In the genomic region with DNA sequence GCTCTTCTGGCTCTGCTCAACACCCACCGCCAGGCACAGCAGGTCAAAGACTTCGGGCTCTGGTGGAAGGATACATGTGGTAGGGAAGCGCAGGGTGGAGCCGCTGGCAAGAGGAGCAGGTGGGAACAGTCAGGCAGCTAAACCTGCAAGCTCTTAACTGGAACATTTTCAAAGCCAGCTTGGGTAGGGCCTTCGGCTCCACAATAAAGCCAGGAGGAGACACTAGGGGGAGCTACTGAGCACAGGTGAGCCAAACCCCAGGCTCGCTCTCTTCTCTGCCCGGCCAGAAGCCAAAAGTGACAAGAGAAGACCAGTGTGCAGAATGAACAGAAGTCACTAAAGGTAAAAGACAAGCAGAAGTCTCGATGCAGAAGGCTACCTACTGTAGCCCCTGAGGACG, we compare ENCODE assay signal across 10 mouse cellular contexts. TPM values are rescaled to one million over a fixed set of nuclear protein-coding genes. Genes with fewer than 3 reads are reported as not detected.
DNase-seq lines count a peak whose midpoint lies in the region; ATAC-seq lines count a peak whose summit lies in the region.
"Had no signal": no experiment of that assay in that cellular context is flagged by ENCODE, and none has a peak within 500 bp of the region (broad histone marks: within the 10 kb centered on the region; RNA-seq: fewer than 3 reads in every experiment).

No protein-coding gene starts in this region.

- no peaks in the 10 kb centered on the region for H3K4me1 ChIP-seq in hindbrain, embryonic 10.5 days (replicated peaks)
- no peaks in the 10 kb centered on the region for H3K4me1 ChIP-seq in hindbrain, embryonic 12.5 days
- H3K4me1 ChIP-seq: hindbrain, embryonic 15.5 days; neural tube, embryonic 12.5 days had no signal

- no peak overlapping the region for H3K4me3 ChIP-seq in hindbrain, embryonic 10.5 days
- H3K4me3 ChIP-seq in hindbrain, embryonic 12.5 days = no peak overlapping the region
- H3K4me3 ChIP-seq: hindbrain, embryonic 15.5 days; neural tube, embryonic 12.5 days had no signal

- ATAC-seq in hindbrain, embryonic 12.5 days (ENCODE audit: low FRiP score) = no peak
- peak; percentile 75 for ATAC-seq in erythroblast, adult 5-6 weeks (replicated peaks; ENCODE audit: low FRiP score, poor library complexity, severe bottlenecking)

- H3K27ac ChIP-seq in hindbrain, embryonic 10.5 days = no peak overlapping the region
- no peak overlapping the region for H3K27ac ChIP-seq in hindbrain, embryonic 12.5 days
- H3K27ac ChIP-seq: hindbrain, embryonic 15.5 days; neural tube, embryonic 12.5 days had no signal

- H3K9ac ChIP-seq in hindbrain, embryonic 12.5 days = no peak overlapping the region
- H3K9ac ChIP-seq: hindbrain, embryonic 15.5 days; neural tube, embryonic 12.5 days had no signal

- peaks cover 89% of the 10 kb centered on the region for H3K36me3 ChIP-seq in hindbrain, embryonic 10.5 days
- peaks cover 61% of the 10 kb centered on the region for H3K36me3 ChIP-seq in hindbrain, embryonic 12.5 days

- H3K9me3 ChIP-seq in hindbrain, embryonic 10.5 days = no peaks in the 10 kb centered on the region
- H3K9me3 ChIP-seq in hindbrain, embryonic 12.5 days (replicated peaks) = no peaks in the 10 kb centered on the region
- H3K9me3 ChIP-seq: hindbrain, embryonic 15.5 days; neural tube, embryonic 12.5 days had no signal

- WGBS in hindbrain, embryonic 10.5 days = 89% methylated on average over 9 of the region's 9 CpGs
- 82% methylated on average over 9 of the region's 9 CpGs for WGBS in hindbrain, embryonic 12.5 days

- no peaks in the 10 kb centered on the region for H3K27me3 ChIP-seq in hindbrain, embryonic 10.5 days (ENCODE audit: insufficient read depth, poor library complexity, severe bottlenecking)
- H3K27me3 ChIP-seq in hindbrain, embryonic 12.5 days = no peaks in the 10 kb centered on the region
- H3K27me3 ChIP-seq: hindbrain, embryonic 15.5 days; neural tube, embryonic 12.5 days had no signal

- DNase-seq in hindbrain, embryonic 10.5 days (ENCODE audit: low spot score) = peak; percentile 12
- peak; percentile 24 for DNase-seq in CD4-positive helper T cell, adult 2 months (ENCODE audit: low read depth, low spot score)
- peak; percentile 19 for DNase-seq in c-Kit-negative CD71-positive TER-119-positive erythroid progenitor cells, embryonic 14.5 days (ENCODE audit: low read depth, low spot score)
- peak; percentile 5 for DNase-seq in lung, postnatal 25 days (ENCODE audit: low spot score)
- DNase-seq in urinary bladder, adult 2 months (ENCODE audit: low spot score) = no peak
- DNase-seq in urinary bladder, postnatal 10 days (ENCODE audit: low spot score) = no peak

- no peak overlapping the region for H3K4me2 ChIP-seq in hindbrain, embryonic 12.5 days (replicated peaks)
- H3K4me2 ChIP-seq: hindbrain, embryonic 15.5 days; neural tube, embryonic 12.5 days had no signal

RNA-seq across cellular contexts. Expression of gene Dip2a, which starts 46.7 kb away (rescaled TPM):
- polyA plus RNA-seq in hindbrain, embryonic 10.5 days (2016; fragmentation: Nextera tagmentation; extraction: Ambion mirVana) = 6.0 and 8.2 TPM in 2 replicates
- polyA plus RNA-seq in hindbrain, embryonic 12.5 days (2016; fragmentation: Nextera tagmentation; extraction: Ambion mirVana) = 14.4 and 16.1 TPM in 2 replicates
- total RNA-seq in erythroblast, adult 5-6 weeks (2015; ENCODE audit: low replicate concordance) = 0.77 and 0.84 TPM in 2 replicates
- 0.34 and 4.7 TPM in 2 replicates for total RNA-seq in erythroblast, adult 5-6 weeks (2017; ENCODE audit: low replicate concordance)
- 12.8 and 15.0 TPM in 2 replicates for polyA plus RNA-seq in urinary bladder, adult 2 months (2012; rRNA removed)

RNA-seq across cellular contexts. Expression of gene AC141477.1, which starts 48.5 kb away (rescaled TPM):
- polyA plus RNA-seq in hindbrain, embryonic 10.5 days (2016; fragmentation: Nextera tagmentation; extraction: Ambion mirVana) = not detected in 2 replicates
- polyA plus RNA-seq in hindbrain, embryonic 12.5 days (2016; fragmentation: Nextera tagmentation; extraction: Ambion mirVana) = not detected in 2 replicates
- not detected in 2 replicates for total RNA-seq in erythroblast, adult 5-6 weeks (2015; ENCODE audit: low replicate concordance)
- total RNA-seq in erythroblast, adult 5-6 weeks (2017; ENCODE audit: low replicate concordance) = not detected in 2 replicates
- not detected in 2 replicates for polyA plus RNA-seq in urinary bladder, adult 2 months (2012; rRNA removed)
- polyA plus RNA-seq: hindbrain, embryonic 15.5 days; neural tube, embryonic 12.5 days had no signal

RNA-seq across cellular contexts. Expression of gene Pcnt, which starts 50.8 kb away (rescaled TPM):
- polyA plus RNA-seq in hindbrain, embryonic 10.5 days (2016; fragmentation: Nextera tagmentation; extraction: Ambion mirVana) = 15.8 and 24.4 TPM in 2 replicates
- 15.8 and 16.7 TPM in 2 replicates for polyA plus RNA-seq in hindbrain, embryonic 12.5 days (2016; fragmentation: Nextera tagmentation; extraction: Ambion mirVana)
- total RNA-seq in erythroblast, adult 5-6 weeks (2015; ENCODE audit: low replicate concordance) = 22.4 and 25.0 TPM in 2 replicates
- 31.9 and 34.8 TPM in 2 replicates for total RNA-seq in erythroblast, adult 5-6 weeks (2017; ENCODE audit: low replicate concordance)
- polyA plus RNA-seq in urinary bladder, adult 2 months (2012; rRNA removed) = 20.5 and 24.7 TPM in 2 replicates

RNA-seq across cellular contexts. Expression of gene 2610028H24Rik, which starts 57.1 kb away (rescaled TPM):
- not detected in 2 replicates for polyA plus RNA-seq in hindbrain, embryonic 10.5 days (2016; fragmentation: Nextera tagmentation; extraction: Ambion mirVana)
- polyA plus RNA-seq in hindbrain, embryonic 12.5 days (2016; fragmentation: Nextera tagmentation; extraction: Ambion mirVana) = not detected in 2 replicates
- not detected in 2 replicates for total RNA-seq in erythroblast, adult 5-6 weeks (2015; ENCODE audit: low replicate concordance)
- not detected in 2 replicates for total RNA-seq in erythroblast, adult 5-6 weeks (2017; ENCODE audit: low replicate concordance)
- polyA plus RNA-seq in urinary bladder, adult 2 months (2012; rRNA removed) = not detected in 2 replicates
- polyA plus RNA-seq: hindbrain, embryonic 15.5 days; neural tube, embryonic 12.5 days had no signal

Comparison
In these comparisons a context has a peak if more than half of its experiments do, and no peak if none do; other contexts are left out.
1. DNase-seq: peak in hindbrain, embryonic 10.5 days (single experiment), CD4-positive helper T cell, adult 2 months (single experiment), c-Kit-negative CD71-positive TER-119-positive erythroid progenitor cells, embryonic 14.5 days (single experiment) and lung, postnatal 25 days (single experiment); none in urinary bladder, adult 2 months (single experiment) and urinary bladder, postnatal 10 days (single experiment).